Mouse (Mus musculus) midbrain, embryonic 12.5 days (tissue): ENCODE results near the gene Tmem176b. TPM values are rescaled to one million over a fixed set of nuclear protein-coding genes. Genes with fewer than 3 reads are reported as not detected.
"Not testable (repeated sequence)": the region's sequence is repeated elsewhere in the genome, so short reads cannot be mapped to it uniquely, and the experiment has no call there.

Experiments
- ATAC-seq: fragments of 200-750 bp; cut with Nextera tagmentation; 2 replicates; pipeline ENCODE4 v1.8.0; 2017; ENCODE audit warnings: low read depth, moderate TSS enrichment, moderate library complexity; ENCODE audit not compliant: low FRiP score
- H3K27ac ChIP-seq: fragments of 300-500 bp; sonication (generic); replicated peaks from 2 replicates; pipeline ENCODE4 v1.5.1; 2016; ENCODE audit warnings: mild to moderate bottlenecking
- H3K27me3 ChIP-seq: fragments of 300-500 bp; sonication (generic); 2 replicates; pipeline ENCODE4 v1.6.1; 2016; ENCODE audit warnings: mild to moderate bottlenecking
- H3K36me3 ChIP-seq: fragments of 300-500 bp; sonication (generic); 2 replicates; pipeline ENCODE4 v1.6.1; 2016
- H3K4me1 ChIP-seq: fragments of 300-500 bp; sonication (generic); 2 replicates; pipeline ENCODE4 v1.6.1; 2016
- H3K4me2 ChIP-seq: fragments of 300-500 bp; sonication (generic); replicated peaks from 2 replicates; pipeline ENCODE4 v1.6.1; 2016; ENCODE audit warnings: mild to moderate bottlenecking, moderate library complexity
- H3K4me3 ChIP-seq: fragments of 300-500 bp; sonication (generic); 2 replicates; pipeline ENCODE4 v1.5.1; 2016; ENCODE audit warnings: mild to moderate bottlenecking
- H3K9ac ChIP-seq: fragments of 300-500 bp; sonication (generic); replicated peaks from 2 replicates; pipeline ENCODE4 v1.6.1; 2016; ENCODE audit warnings: mild to moderate bottlenecking, moderate library complexity
- H3K9me3 ChIP-seq: fragments of 300-500 bp; sonication (generic); 2 replicates; pipeline ENCODE4 v1.6.1; 2016; ENCODE audit warnings: mild to moderate bottlenecking
- WGBS: fragments of 180-500 bp; shearing (Covaris S2); methylation state at CpG from one replicate; pipeline ENCODE4 v1.1.7; 2016; 5-methylcytosine and 5-hydroxymethylcytosine counted together
- polyA plus RNA-seq: library from polyadenylated mRNA; unstranded; fragments of >200 nt; fragmentation: Nextera tagmentation; extraction: Ambion mirVana; gene quantifications from 2 replicates; pipeline ENCODE4 v1.2.1, GENCODE M21; 2016

Tmem176b gene
- polyA plus RNA-seq, 1 experiment from 2014 or later = 86.7 TPM

DNA sequence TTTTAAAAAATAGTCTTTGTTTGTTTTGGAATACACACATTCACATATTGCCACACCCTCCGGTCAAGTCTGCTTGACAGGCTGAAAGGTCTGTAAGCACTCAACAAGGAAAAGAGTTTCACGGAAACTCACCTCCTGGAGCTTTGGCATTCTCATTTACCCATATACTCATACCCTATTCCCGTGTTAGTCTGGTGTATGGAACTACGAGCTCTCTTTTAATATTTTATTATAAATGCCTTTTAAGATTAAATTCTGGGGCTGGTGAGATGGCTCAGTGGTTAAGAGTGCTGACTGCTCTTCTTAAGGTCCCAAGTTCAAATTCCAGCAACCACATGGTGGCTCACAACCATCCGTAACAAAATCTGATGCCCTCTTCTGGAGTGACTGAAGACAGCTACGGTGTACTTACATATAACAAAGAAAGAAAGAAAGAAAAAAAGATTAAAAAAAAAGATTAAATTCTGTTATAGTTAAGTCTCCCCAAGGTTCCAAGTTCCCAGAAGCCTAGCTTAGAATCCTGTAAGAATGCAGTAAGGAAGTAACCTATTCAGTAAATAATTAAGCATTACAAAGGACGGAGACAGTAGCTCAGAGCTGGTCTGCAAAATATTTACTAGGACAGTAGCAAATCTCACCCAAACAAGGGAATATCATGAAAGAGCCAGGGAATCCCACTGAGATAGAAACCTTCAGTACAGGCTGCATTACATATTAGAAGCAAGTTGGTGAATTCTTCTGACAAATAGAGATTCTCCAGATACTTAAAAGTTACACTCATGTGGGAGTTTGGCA is 19.1 kb downstream of the Tmem176b start:
- H3K36me3 ChIP-seq, H3K27ac ChIP-seq, H3K9me3 ChIP-seq, ATAC-seq, H3K4me3 ChIP-seq, H3K27me3 ChIP-seq, H3K4me1 ChIP-seq, H3K4me2 ChIP-seq, H3K9ac ChIP-seq: not testable (repeated sequence)
- whole genome bisulfite sequencing = 83% methylated on average over 7 of the region's 7 CpGs

DNA sequence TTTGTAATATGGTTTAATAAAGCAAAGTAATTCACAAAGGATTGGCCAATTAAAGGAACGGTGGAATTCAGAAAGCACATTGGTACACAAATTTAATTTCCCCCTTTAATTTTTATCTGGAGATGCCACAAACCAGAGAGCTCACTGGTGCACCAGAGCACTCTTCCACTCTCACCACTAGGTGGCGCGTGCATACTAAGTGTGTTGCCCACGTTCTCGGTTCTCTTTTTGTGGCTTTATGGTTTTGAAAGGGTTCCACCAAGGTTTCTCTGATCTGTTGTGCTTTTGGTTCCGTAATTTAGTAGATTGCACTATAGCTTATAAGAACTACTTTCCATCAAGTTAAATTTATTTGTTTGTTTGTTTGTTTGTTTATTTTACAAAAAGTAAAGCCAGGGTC is 23.5 kb downstream of the Tmem176b start:
- no peaks in the 10 kb centered on the region for H3K36me3 ChIP-seq
- no peaks in the 10 kb centered on the region for H3K4me1 ChIP-seq
- 11% methylated on average over 6 of the region's 6 CpGs for WGBS
- H3K9ac ChIP-seq = no peak overlapping the region
- H3K4me3 ChIP-seq = no peak overlapping the region
- no peaks in the 10 kb centered on the region for H3K27me3 ChIP-seq
- H3K4me2 ChIP-seq = no peak overlapping the region
- ATAC-seq = no peak
- no peak overlapping the region for H3K27ac ChIP-seq
- no peaks in the 10 kb centered on the region for H3K9me3 ChIP-seq

DNA sequence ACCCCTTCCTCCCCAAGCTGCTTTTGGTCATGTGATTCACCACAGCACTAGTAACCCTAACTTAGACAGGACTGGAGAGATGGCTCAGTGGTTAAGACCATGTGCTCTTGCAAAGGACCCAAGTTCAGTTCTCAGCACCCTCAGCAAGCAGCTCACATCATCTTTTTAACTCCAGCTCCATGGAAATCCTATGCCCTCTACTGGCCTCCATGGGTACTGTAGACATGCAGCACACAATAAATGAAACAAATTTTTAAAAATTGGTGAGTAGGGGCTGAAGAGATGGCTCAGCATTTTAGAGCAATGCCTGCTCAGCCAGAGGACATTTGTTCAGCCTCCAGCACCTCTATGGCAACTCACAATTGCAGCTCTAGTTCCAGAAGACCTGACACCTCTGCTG is 26.3 kb downstream of the Tmem176b start:
- no peak overlapping the region for H3K4me3 ChIP-seq

DNA sequence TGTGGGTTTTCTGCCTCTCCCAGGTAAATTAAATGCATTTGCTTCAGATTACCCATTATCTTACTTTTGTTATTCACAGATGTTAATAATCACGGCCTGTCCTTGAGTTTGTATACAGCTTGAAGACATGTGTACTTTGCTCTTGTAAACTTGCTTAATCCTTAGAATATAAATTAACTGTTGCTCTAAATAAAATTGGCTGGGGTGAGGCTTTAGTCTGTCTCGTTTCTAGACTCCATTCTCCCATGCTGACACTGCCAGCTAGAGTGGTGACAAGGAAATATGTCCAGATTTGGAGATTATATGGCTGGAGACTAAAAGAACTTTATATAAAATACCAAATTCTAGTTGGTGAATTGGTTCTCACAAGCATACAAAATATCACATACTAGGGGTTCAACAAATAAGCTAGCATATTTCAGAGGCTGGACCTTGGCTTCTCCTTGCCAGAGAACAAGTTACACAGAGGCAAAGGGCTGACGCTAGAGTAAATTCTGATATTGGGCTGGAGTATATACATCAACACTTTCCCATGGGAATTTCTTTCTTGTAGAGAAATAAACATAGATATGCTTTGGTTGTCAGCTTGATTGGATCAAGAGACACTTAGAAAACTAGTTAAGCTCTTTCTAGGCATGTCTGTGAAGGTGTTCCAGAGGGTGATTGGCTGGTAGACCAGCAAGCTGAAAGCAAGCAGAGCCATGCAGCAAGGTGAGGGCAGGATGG is 31.6 kb downstream of the Tmem176b start:
- H3K4me3 ChIP-seq = no peak overlapping the region
- ATAC-seq = no peak

More for the DNA sequence above, 26.3 kb downstream of the Tmem176b start:
- H3K9me3 ChIP-seq = no peaks in the 10 kb centered on the region
- H3K27ac ChIP-seq = no peak overlapping the region
- H3K9ac ChIP-seq = no peak overlapping the region
- no peaks in the 10 kb centered on the region for H3K27me3 ChIP-seq
- no peaks in the 10 kb centered on the region for H3K4me1 ChIP-seq
- no peak for ATAC-seq
- H3K36me3 ChIP-seq = no peaks in the 10 kb centered on the region
- H3K4me2 ChIP-seq = no peak overlapping the region

GRCm38 (mm10) chr6:48806746-48807145 is 34.5 kb downstream of the Tmem176b start:
- Histone ChIP-seq H3K36me3 (no peaks in the 10 kb centered on the region), H3K9ac (no peak overlapping the region), H3K4me1 (no peaks in the 10 kb centered on the region), H3K27ac (no peak overlapping the region), H3K4me2 (no peak overlapping the region), H3K4me3 (no peak overlapping the region), H3K9me3 (0 out of 2 replicates have a peak, but pooled peaks cover 2% of the 10 kb centered on the region), H3K27me3 (no peaks in the 10 kb centered on the region)
- WGBS = 91% methylated on average over 3 of the region's 3 CpGs
- no peak for ATAC-seq

More for the DNA sequence above, 31.6 kb downstream of the Tmem176b start:
- no peak overlapping the region for H3K27ac ChIP-seq
- 76% methylated on average over 3 of the region's 3 CpGs for WGBS
- H3K9ac ChIP-seq = no peak overlapping the region
- H3K4me1 ChIP-seq = no peaks in the 10 kb centered on the region
- no peak overlapping the region for H3K4me2 ChIP-seq
- no peaks in the 10 kb centered on the region for H3K36me3 ChIP-seq
- H3K27me3 ChIP-seq = no peaks in the 10 kb centered on the region
- H3K9me3 ChIP-seq = 0 out of 2 replicates have a peak, but pooled peaks cover 2% of the 10 kb centered on the region

DNA sequence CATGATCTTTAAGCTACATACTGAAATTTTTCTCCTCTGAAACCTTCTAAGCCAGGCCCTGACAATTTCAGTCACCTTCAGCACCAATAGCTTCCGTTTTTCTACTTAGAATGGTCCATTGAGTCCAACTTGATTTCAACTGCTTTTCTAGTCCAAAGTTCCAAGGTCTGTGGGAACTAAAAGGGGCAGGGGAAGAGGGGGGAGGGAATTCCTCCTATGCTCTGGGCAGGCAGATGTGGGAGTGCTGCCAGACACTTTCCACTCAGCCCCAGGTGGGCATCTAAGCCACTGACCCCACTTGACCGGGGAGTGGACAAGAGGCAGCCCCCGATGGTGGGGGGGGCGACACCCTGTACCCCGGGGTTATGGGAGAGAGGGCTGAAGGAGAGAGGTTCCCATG is 37.0 kb downstream of the Tmem176b start:
- H3K4me1 ChIP-seq = no peaks in the 10 kb centered on the region
- WGBS = 89% methylated on average over 5 of the region's 5 CpGs
- H3K27ac ChIP-seq = no peak overlapping the region
- ATAC-seq = no peak
- H3K4me2 ChIP-seq = no peak overlapping the region
- H3K27me3 ChIP-seq = no peaks in the 10 kb centered on the region
- H3K36me3 ChIP-seq = no peaks in the 10 kb centered on the region
- H3K9ac ChIP-seq = no peak overlapping the region
- no peak overlapping the region for H3K4me3 ChIP-seq
- 0 out of 2 replicates have a peak, but pooled peaks cover 2% of the 10 kb centered on the region for H3K9me3 ChIP-seq

DNA sequence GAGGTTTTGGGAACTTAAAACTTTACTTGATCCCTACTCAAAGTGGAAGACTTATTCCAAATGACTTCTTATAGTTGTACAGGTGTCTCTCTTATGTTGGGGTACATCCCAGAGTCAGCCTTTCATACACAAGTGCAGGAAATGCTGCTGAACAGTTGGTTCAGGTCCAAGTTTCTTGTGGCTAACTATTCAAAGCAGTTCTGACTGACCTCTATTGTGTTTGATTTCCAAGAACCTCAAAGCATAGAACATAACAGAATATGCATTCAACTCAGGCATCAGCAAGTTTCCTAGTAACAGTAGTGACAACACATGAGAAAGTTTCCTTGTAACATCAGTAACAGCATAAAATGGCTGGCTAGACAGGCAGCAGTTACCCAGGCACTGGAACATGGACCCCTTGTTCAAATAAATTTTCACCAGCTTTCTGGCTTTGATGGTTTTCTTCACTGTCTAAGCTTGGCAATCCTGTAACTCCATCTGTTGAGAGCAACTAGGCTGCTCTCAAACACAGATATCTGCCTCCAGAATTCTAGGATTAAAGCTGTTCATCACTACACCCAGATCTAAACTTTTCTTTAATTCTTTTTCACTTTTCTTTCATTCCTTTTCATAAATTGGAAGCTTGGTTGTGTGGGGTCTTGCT is 37.8 kb downstream of the Tmem176b start:
- Histone ChIP-seq H3K9ac (no peak overlapping the region), H3K4me3 (no peak overlapping the region), H3K4me2 (no peak overlapping the region), H3K27ac (no peak overlapping the region), H3K4me1 (no peaks in the 10 kb centered on the region), H3K36me3 (no peaks in the 10 kb centered on the region), H3K9me3 (0 out of 2 replicates have a peak, but pooled peaks cover 2% of the 10 kb centered on the region), H3K27me3 (no peaks in the 10 kb centered on the region)
- ATAC-seq = no peak

- Histone ChIP-seq H3K9ac (no peak overlapping the region), H3K4me2 (no peak overlapping the region), H3K36me3 (no peaks in the 10 kb centered on the region), H3K27me3 (no peaks in the 10 kb centered on the region), H3K4me3 (no peak overlapping the region), H3K9me3 (0 out of 2 replicates have a peak, but pooled peaks cover 2% of the 10 kb centered on the region), H3K4me1 (no peaks in the 10 kb centered on the region), H3K27ac (no peak overlapping the region)
- ATAC-seq = no peak
- 94% methylated on average over 1 of the region's 1 CpGs for WGBS
These were observed 39.4 kb downstream of the Tmem176b start for GRCm38 (mm10) chr6:48801897-48802296.

DNA sequence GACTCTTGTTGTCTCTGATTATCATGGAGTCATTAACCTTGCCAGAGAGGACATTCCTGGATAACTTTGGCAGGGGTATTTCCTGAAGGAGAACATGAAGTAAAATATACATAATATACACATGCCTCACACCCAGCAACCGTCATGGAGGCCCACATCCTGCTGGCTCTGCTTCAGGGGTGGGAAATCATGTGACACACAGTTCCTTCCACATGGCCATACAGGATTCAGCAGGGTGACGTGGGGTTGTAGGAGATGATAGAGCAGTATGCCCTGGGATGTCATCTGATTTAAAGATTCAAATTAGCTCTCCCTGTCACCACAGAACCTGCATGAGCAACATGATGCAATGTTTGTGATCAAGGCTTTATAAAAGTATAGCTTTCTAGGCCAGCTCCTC is 53.4 kb downstream of the Tmem176b start:
- H3K4me2 ChIP-seq = no peak overlapping the region
- H3K9me3 ChIP-seq = no peaks in the 10 kb centered on the region
- 91% methylated on average over 2 of the region's 2 CpGs for WGBS
- H3K4me3 ChIP-seq = no peak overlapping the region
- no peaks in the 10 kb centered on the region for H3K4me1 ChIP-seq
- H3K9ac ChIP-seq = no peak overlapping the region
- H3K36me3 ChIP-seq = no peaks in the 10 kb centered on the region
- no peak for ATAC-seq
- no peaks in the 10 kb centered on the region for H3K27me3 ChIP-seq
- no peak overlapping the region for H3K27ac ChIP-seq

- 84% methylated on average over 2 of the region's 2 CpGs for WGBS
- Histone ChIP-seq H3K36me3 (no peaks in the 10 kb centered on the region), H3K9me3 (no peaks in the 10 kb centered on the region), H3K4me2 (no peak overlapping the region), H3K27ac (no peak overlapping the region), H3K4me1 (no peaks in the 10 kb centered on the region), H3K9ac (no peak overlapping the region), H3K4me3 (no peak overlapping the region), H3K27me3 (no peaks in the 10 kb centered on the region)
- ATAC-seq = no peak
These were observed 55.7 kb downstream of the Tmem176b start for GRCm38 (mm10) chr6:48785601-48786000.

GRCm38 (mm10) chr6:48785189-48785588 is 56.1 kb downstream of the Tmem176b start:
- H3K4me1 ChIP-seq = no peaks in the 10 kb centered on the region
- no peak overlapping the region for H3K9ac ChIP-seq
- H3K4me2 ChIP-seq = no peak overlapping the region
- H3K4me3 ChIP-seq = no peak overlapping the region
- WGBS = 80% methylated on average over 1 of the region's 1 CpGs
- no peak for ATAC-seq
- H3K36me3 ChIP-seq = no peaks in the 10 kb centered on the region
- H3K9me3 ChIP-seq = no peaks in the 10 kb centered on the region
- no peak overlapping the region for H3K27ac ChIP-seq
- no peaks in the 10 kb centered on the region for H3K27me3 ChIP-seq

DNA sequence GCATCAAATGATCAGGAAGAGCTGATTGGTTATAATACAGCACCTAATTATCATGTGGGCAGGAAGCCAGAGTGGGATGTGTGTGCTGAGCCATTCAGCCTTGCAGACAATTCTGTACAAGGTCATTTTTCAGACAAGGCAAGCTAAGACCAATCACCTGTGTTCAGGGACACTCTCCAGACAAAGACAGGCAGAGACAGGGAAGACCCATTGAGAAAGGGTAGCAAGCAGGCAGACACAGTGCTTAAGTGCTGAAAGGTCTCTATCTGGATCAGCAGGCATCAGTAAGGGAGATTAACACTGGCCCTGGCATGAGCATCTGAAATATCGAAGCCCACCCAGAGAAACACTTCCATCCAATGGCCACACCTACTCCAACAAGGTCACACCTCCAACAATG is 56.9 kb downstream of the Tmem176b start:
- 100% methylated on average over 1 of the region's 1 CpGs for WGBS
- H3K27me3 ChIP-seq = no peaks in the 10 kb centered on the region
- H3K4me3 ChIP-seq = no peak overlapping the region
- no peaks in the 10 kb centered on the region for H3K4me1 ChIP-seq
- no peak overlapping the region for H3K9ac ChIP-seq
- no peaks in the 10 kb centered on the region for H3K36me3 ChIP-seq
- H3K9me3 ChIP-seq = no peaks in the 10 kb centered on the region
- ATAC-seq = no peak
- no peak overlapping the region for H3K4me2 ChIP-seq
- H3K27ac ChIP-seq = no peak overlapping the region
